In the genomic region with DNA sequence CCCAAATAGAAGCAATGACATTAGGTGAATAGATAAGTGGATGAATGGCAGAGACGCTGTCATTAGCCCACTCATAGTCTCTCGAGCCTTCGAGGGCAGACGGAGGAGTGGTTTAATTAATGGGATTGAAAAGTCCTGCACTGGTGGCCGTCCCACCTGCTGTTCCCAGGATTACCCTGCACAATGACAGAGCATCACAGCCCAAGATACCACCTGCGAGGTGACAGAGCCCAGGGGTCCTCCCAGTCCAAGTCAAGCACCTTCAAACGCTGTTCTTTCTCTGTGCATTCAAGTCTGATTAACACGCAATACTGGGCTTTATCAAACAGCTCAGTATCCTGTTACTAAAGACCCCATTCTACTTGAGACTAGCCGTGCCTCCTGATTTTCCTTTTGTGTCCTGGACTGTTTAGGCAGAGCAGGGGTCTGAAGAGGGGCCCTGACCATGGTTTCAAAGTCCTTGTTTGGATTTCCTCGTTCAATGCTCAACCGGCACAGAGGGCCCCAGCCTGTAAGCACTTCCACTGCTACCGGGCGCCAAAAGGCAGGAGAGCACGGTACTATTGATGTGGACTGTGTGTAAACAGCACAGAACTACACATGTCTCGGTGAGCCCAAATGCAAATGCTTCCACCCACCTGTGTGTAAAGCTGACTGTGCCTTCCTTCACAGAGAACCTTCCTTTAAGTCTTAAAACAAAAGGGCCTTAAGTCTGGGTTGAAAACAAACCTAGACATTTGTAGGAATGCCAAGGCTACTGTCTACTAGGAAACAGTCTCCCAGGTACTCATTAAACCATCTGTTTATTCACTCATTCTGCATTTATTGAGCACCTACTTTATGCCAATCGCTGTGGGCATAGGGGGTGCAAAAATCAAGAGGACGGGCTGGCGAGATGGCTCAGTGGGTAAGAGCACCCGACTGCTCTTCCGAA, we compare ENCODE assay signal across 20 mouse cellular contexts. TPM values are rescaled to one million over a fixed set of nuclear protein-coding genes. Genes with fewer than 3 reads are reported as not detected.
A peak's percentile ranks its signal among the peaks of the same experiment; 100 is the strongest.
DNase-seq lines count a peak whose midpoint lies in the region; ATAC-seq and TF ChIP-seq lines count a peak whose summit lies in the region.
"Had no signal": no experiment of that assay in that cellular context is flagged by ENCODE, and none has a peak within 500 bp of the region (broad histone marks: within the 10 kb centered on the region; RNA-seq: fewer than 3 reads in every experiment).

No protein-coding gene starts in this region.

- TF ChIP-seq CTCF in kidney, adult 2 months (conservative IDR thresholded peaks at IDR 0.05; ENCODE audit: insufficient read depth, insufficient read length, low read depth, low read length): no peak
- TF ChIP-seq CTCF in liver, embryonic 14.5 days (IDR thresholded peaks at IDR 0.05; ENCODE audit: low read depth): no peak

- no peaks in the 10 kb centered on the region for H3K27me3 ChIP-seq in kidney, adult 2 months (replicated peaks; ENCODE audit: control insufficient read depth, insufficient read depth, low read length)
- H3K27me3 ChIP-seq in kidney, embryonic 16.5 days (ENCODE audit: insufficient read depth, low read length): peaks cover 44% of the 10 kb centered on the region
- no peaks in the 10 kb centered on the region for H3K27me3 ChIP-seq in liver, embryonic 14.5 days (ENCODE audit: control insufficient read depth, insufficient read depth, low read length)

- no peaks in the 10 kb centered on the region for H3K9me3 ChIP-seq in kidney, embryonic 16.5 days (ENCODE audit: low read length)
- H3K9me3 ChIP-seq in liver, embryonic 14.5 days (ENCODE audit: control insufficient read depth, low read length): no peaks in the 10 kb centered on the region
- H3K9me3 ChIP-seq: embryonic facial prominence, embryonic 15.5 days; heart, embryonic 15.5 days; hindbrain, embryonic 10.5 days; limb, embryonic 15.5 days had no signal

- no peak for TF ChIP-seq EP300 in liver, embryonic 14.5 days (IDR thresholded peaks at IDR 0.05; ENCODE audit: low read depth)

- TF ChIP-seq POLR2A in kidney, adult 2 months (IDR thresholded peaks at IDR 0.05; ENCODE audit: low read depth, low read length): no peak

- peak; percentile 80 for DNase-seq in kidney, adult 2 months
- peak; percentile 65 for DNase-seq in retina, postnatal 1 day
- DNase-seq in retina, embryonic 14.5 days (ENCODE audit: low spot score): no peak
- no peak for DNase-seq in liver, embryonic 14.5 days (ENCODE audit: low read depth in 3 of 3, low spot score in 3 of 3)
- no peak for DNase-seq in spleen, postnatal 14 days (ENCODE audit: low spot score in 2 of 2)
- no peak for DNase-seq in gastrocnemius, postnatal 4 days (ENCODE audit: low spot score in 2 of 2)
- DNase-seq: adrenal gland, postnatal 36 days; cerebellum, adult 9-10 months; heart, adult 2 months; layer of hippocampus, postnatal 36 days; lung, postnatal 14 days; right cerebral cortex, postnatal 14 days; thymus, postnatal 25 days had no signal

- H3K4me3 ChIP-seq in kidney, adult 2 months (ENCODE audit: insufficient read depth, low read depth, low read length): no peak overlapping the region
- H3K4me3 ChIP-seq in kidney, embryonic 16.5 days (ENCODE audit: low read length): no peak overlapping the region
- no peak overlapping the region for H3K4me3 ChIP-seq in liver, embryonic 14.5 days (ENCODE audit: insufficient read depth in 1 of 2, low read depth in 2 of 2, low read length in 2 of 2)
- H3K4me3 ChIP-seq: embryonic facial prominence, embryonic 15.5 days; heart, adult 2 months; heart, embryonic 15.5 days; hindbrain, embryonic 10.5 days; limb, embryonic 15.5 days had no signal

- 59% methylated on average over 20 of the region's 20 CpGs for WGBS in kidney, adult 2 months
- 60% methylated on average over 20 of the region's 20 CpGs for WGBS in kidney, embryonic 16.5 days
- WGBS in liver, embryonic 14.5 days (ENCODE audit: insufficient replicate concordance): 59% methylated on average over 20 of the region's 20 CpGs

- H3K4me2 ChIP-seq in kidney, embryonic 16.5 days (replicated peaks; ENCODE audit: low read depth, low read length): no peak overlapping the region
- no peak overlapping the region for H3K4me2 ChIP-seq in liver, embryonic 14.5 days (ENCODE audit: low read depth)
- H3K4me2 ChIP-seq: embryonic facial prominence, embryonic 15.5 days; heart, embryonic 15.5 days; limb, embryonic 15.5 days had no signal

- no peak overlapping the region for H3K9ac ChIP-seq in kidney, embryonic 16.5 days (replicated peaks; ENCODE audit: low read length)
- no peak overlapping the region for H3K9ac ChIP-seq in liver, embryonic 14.5 days (replicated peaks)
- H3K9ac ChIP-seq: embryonic facial prominence, embryonic 15.5 days; heart, embryonic 15.5 days; limb, embryonic 15.5 days had no signal

- H3K4me1 ChIP-seq in kidney, adult 2 months (ENCODE audit: control insufficient read depth, insufficient read depth, low read length): peaks cover 4% of the 10 kb centered on the region; the same call in 1 of the 2 replicates
- H3K4me1 ChIP-seq in kidney, embryonic 16.5 days (ENCODE audit: insufficient read depth, low read length): no peaks in the 10 kb centered on the region
- peaks cover 0 to 10% of the 10 kb centered on the region in 2 experiments; a peak in 1 of 4 replicates for H3K4me1 ChIP-seq in liver, embryonic 14.5 days (replicated peaks; ENCODE audit: control insufficient read depth in 2 of 2, insufficient read depth in 2 of 2, low read length in 1 of 2)

- ATAC-seq in kidney, embryonic 16.5 days (ENCODE audit: low FRiP score, low TSS enrichment): no peak
- peak; percentile 65 for ATAC-seq in liver, embryonic 14.5 days (ENCODE audit: insufficient read depth)
- ATAC-seq: forebrain, embryonic 16.5 days had no signal

- no peaks in the 10 kb centered on the region for H3K36me3 ChIP-seq in kidney, adult 2 months (ENCODE audit: control insufficient read depth, insufficient read depth, low read length)
- H3K36me3 ChIP-seq in kidney, embryonic 16.5 days (ENCODE audit: insufficient read depth, low read length): no peaks in the 10 kb centered on the region
- H3K36me3 ChIP-seq in liver, embryonic 14.5 days (replicated peaks; ENCODE audit: control insufficient read depth, insufficient read depth, low read depth): no peaks in the 10 kb centered on the region
- H3K36me3 ChIP-seq: embryonic facial prominence, embryonic 15.5 days; heart, embryonic 15.5 days; hindbrain, embryonic 10.5 days; limb, embryonic 15.5 days had no signal

- peak overlapping the region; percentile 61; the same call in 1 of the 2 replicates for H3K27ac ChIP-seq in kidney, adult 2 months (ENCODE audit: insufficient read depth, low read depth, low read length)
- no peak overlapping the region for H3K27ac ChIP-seq in kidney, embryonic 16.5 days (ENCODE audit: low read length)
- no peak overlapping the region for H3K27ac ChIP-seq in liver, embryonic 14.5 days
- H3K27ac ChIP-seq: embryonic facial prominence, embryonic 15.5 days; heart, adult 2 months; heart, embryonic 15.5 days; hindbrain, embryonic 10.5 days; limb, embryonic 15.5 days had no signal

RNA-seq across cellular contexts. Expression of a gene that starts 20.1 kb away (rescaled TPM):
- 0.31 and 0.61 TPM in 2 replicates for polyA plus RNA-seq in kidney, adult 2 months (2012; rRNA removed)
- 0.23 and 0.35 TPM in 2 replicates for polyA plus RNA-seq in kidney, embryonic 16.5 days (2015; fragmentation: Nextera tagmentation; extraction: Ambion mirVana)
- polyA plus RNA-seq in liver, embryonic 14.5 days (2012; rRNA removed): 0.11 and 0.16 TPM in 2 replicates
- polyA plus RNA-seq in liver, embryonic 14.5 days (2014; fragmentation: Nextera tagmentation; extraction: Ambion mirVana): 0.21 TPM in 1 of 2 replicates, not detected in the other
- total RNA-seq in gastrocnemius, postnatal 4 days (2021): under 1 TPM; 0.26 to 0.27 TPM
- total RNA-seq: gastrocnemius, adult 18-20 months; heart, adult 2 months had no signal

RNA-seq across cellular contexts. Expression of a gene that starts 25.3 kb away (rescaled TPM):
- 5.6 and 6.5 TPM in 2 replicates for polyA plus RNA-seq in kidney, adult 2 months (2012; rRNA removed)
- polyA plus RNA-seq in kidney, embryonic 16.5 days (2015; fragmentation: Nextera tagmentation; extraction: Ambion mirVana): 10.2 and 11.4 TPM in 2 replicates
- 3.0 and 4.5 TPM in 2 replicates for polyA plus RNA-seq in liver, embryonic 14.5 days (2012; rRNA removed)
- 3.6 and 3.9 TPM in 2 replicates for polyA plus RNA-seq in liver, embryonic 14.5 days (2014; fragmentation: Nextera tagmentation; extraction: Ambion mirVana)
- 1 to 10 TPM; 7.2 to 8.8 TPM for total RNA-seq in gastrocnemius, postnatal 4 days (2021)

Comparison
In these comparisons a context has a peak if more than half of its experiments do, and no peak if none do; other contexts are left out.
1. DNase-seq: peak in kidney, adult 2 months (single experiment) and retina, postnatal 1 day (single experiment); none in retina, embryonic 14.5 days (single experiment), liver, embryonic 14.5 days (0 of 3), spleen, postnatal 14 days (0 of 2) and gastrocnemius, postnatal 4 days (0 of 2).